Mouse (Mus musculus) embryonic stem cell, embryonic (primary cell): ENCODE measurements at regions not wholly inside any gene's neighbourhood (a gene's known extent, or its start where the extent isn't known, plus 50 kb on each side); places are given as distances from the start of the nearest gene placed in this dataset.

ENCODE experiments used
- CTCF ChIA-PET, 4 experiments: fragments of 300-600 bp in 2 of 4; fragments of 350-600 bp in 2 of 4; sonication (Branson Sonifier 250); formaldehyde crosslinking; loops; one replicate each; lab custom pipeline; 2022; ENCODE audit warnings: inconsistent platforms in 2 of 4; lab: Charles Lee
- POLR2A ChIA-PET, 4 experiments: fragments of 300-600 bp in 2 of 4; fragments of 350-600 bp in 2 of 4; sonication (Branson Sonifier 250); formaldehyde crosslinking; loops; one replicate each; lab custom pipeline; 2022; ENCODE audit warnings: antibody characterized with exemption in 4 of 4, inconsistent platforms in 1 of 4; lab: Charles Lee

GRCm38 (mm10) chr6:73676979-73677378, 207.5 kb upstream of the 4931417E11Rik start:
- ChIA-PET CTCF (no interaction called here), POLR2A (no interaction called here)

GRCm38 (mm10) chr6:73669401-73669800, 199.9 kb upstream of the 4931417E11Rik start:
- ChIA-PET POLR2A (no interaction called here), CTCF (no interaction called here)

GRCm38 (mm10) chr6:73658988-73659387, 189.5 kb upstream of the 4931417E11Rik start:
- ChIA-PET CTCF (no interaction called here), POLR2A (no interaction called here)

GRCm38 (mm10) chr6:73645378-73645777, 175.9 kb upstream of the 4931417E11Rik start:
- POLR2A ChIA-PET: interaction anchor here in 2 of 4 experiments (0.7 to 0.9 kb wide), 2 partner anchors 10 to 397 kb away, joined by 3 read pairs; no protein-coding TSS in a partner anchor
- CTCF ChIA-PET: no interaction called here

- CTCF ChIA-PET: no interaction called here
- POLR2A ChIA-PET: interaction anchor here in 1 of 4 experiments (0.7 kb wide), 1 partner anchor 397 kb away, joined by 3 read pairs; no protein-coding TSS in a partner anchor
These were observed 175.4 kb upstream of the 4931417E11Rik start for GRCm38 (mm10) chr6:73644778-73645267.

- ChIA-PET POLR2A (no interaction called here), CTCF (no interaction called here)
These were observed 159.1 kb upstream of the 4931417E11Rik start for GRCm38 (mm10) chr6:73628600-73628999.

GRCm38 (mm10) chr6:73626451-73626850, 157.0 kb upstream of the 4931417E11Rik start:
- ChIA-PET CTCF (no interaction called here), POLR2A (no interaction called here)

- ChIA-PET CTCF (no interaction called here), POLR2A (no interaction called here)
These were observed 154.7 kb upstream of the 4931417E11Rik start for GRCm38 (mm10) chr6:73624211-73624610.

- CTCF ChIA-PET: no interaction called here
- POLR2A ChIA-PET: no interaction called here
These were observed 152.5 kb upstream of the 4931417E11Rik start for GRCm38 (mm10) chr6:73621839-73622426.

- ChIA-PET POLR2A (no interaction called here), CTCF (no interaction called here)
These were observed 142.8 kb upstream of the 4931417E11Rik start for GRCm38 (mm10) chr6:73612266-73612665.

- ChIA-PET CTCF (no interaction called here), POLR2A (no interaction called here)
These were observed 142.4 kb upstream of the 4931417E11Rik start for GRCm38 (mm10) chr6:73611839-73612238.

- ChIA-PET CTCF (no interaction called here), POLR2A (no interaction called here)
These were observed 140.7 kb upstream of the 4931417E11Rik start for GRCm38 (mm10) chr6:73610048-73610624.

- ChIA-PET POLR2A (no interaction called here), CTCF (no interaction called here)
These were observed 118.2 kb upstream of the 4931417E11Rik start for GRCm38 (mm10) chr6:73587686-73588085.

- ChIA-PET POLR2A (no interaction called here), CTCF (no interaction called here)
These were observed 107.2 kb upstream of the 4931417E11Rik start for GRCm38 (mm10) chr6:73576708-73577107.

GRCm38 (mm10) chr6:73560000-73560399, 90.5 kb upstream of the 4931417E11Rik start:
- CTCF ChIA-PET: no interaction called here
- POLR2A ChIA-PET: no interaction called here

GRCm38 (mm10) chr6:73530559-73530958, 61.1 kb upstream of the 4931417E11Rik start:
- ChIA-PET CTCF (no interaction called here), POLR2A (no interaction called here)

GRCm38 (mm10) chr6:73530098-73530497, 60.6 kb upstream of the 4931417E11Rik start:
- ChIA-PET CTCF (no interaction called here), POLR2A (no interaction called here)

- CTCF ChIA-PET: interaction anchor here (0.6 to 2.0 kb wide), 6 partner anchors 8 to 691 kb away, joined by 3 to 9 read pairs (median 4); no protein-coding TSS in a partner anchor
- POLR2A ChIA-PET: no interaction called here
These were observed 54.2 kb upstream of the 4931417E11Rik start for GRCm38 (mm10) chr6:73523658-73524057.

GRCm38 (mm10) chr6:73519894-73520293, 50.4 kb upstream of the 4931417E11Rik start:
- ChIA-PET CTCF (interaction anchor here in 1 of 4 experiments (0.7 kb wide), 1 partner anchor 320 kb away, joined by 3 read pairs; no protein-coding TSS in a partner anchor), POLR2A (interaction anchor here in 1 of 4 experiments (0.7 kb wide), 1 partner anchor 23 kb away, joined by 3 read pairs; no protein-coding TSS in a partner anchor)
